Mouse (Mus musculus) stomach, embryonic 16.5 days (tissue): ENCODE measurements at regions not wholly inside any gene's neighbourhood (a gene's known extent, or its start where the extent isn't known, plus 50 kb on each side); places are given as distances from the start of the nearest gene placed in this dataset.
"Not testable (repeated sequence)": the region's sequence is repeated elsewhere in the genome, so short reads cannot be mapped to it uniquely, and the experiment has no call there.

ENCODE experiments used
- ATAC-seq: fragments of 200-750 bp; cut with Nextera tagmentation; 2 replicates; pipeline ENCODE4 v1.8.0; 2017; ENCODE audit warnings: moderate number of reproducible peaks, moderate TSS enrichment; ENCODE audit not compliant: insufficient read depth, low FRiP score
- H3K27ac ChIP-seq: fragments of 300-500 bp; sonication (generic); 2 replicates; pipeline ENCODE4 v1.5.1; 2014; ENCODE audit warnings: low read length
- H3K27me3 ChIP-seq: fragments of 300-500 bp; sonication (generic); 2 replicates; pipeline ENCODE4 v1.6.1; 2014; ENCODE audit warnings: low read length, control low read depth, mixed read lengths; ENCODE audit not compliant: control insufficient read depth, insufficient read depth
- H3K36me3 ChIP-seq: fragments of 300-500 bp; sonication (generic); 2 replicates; pipeline ENCODE4 v1.6.1; 2014; ENCODE audit warnings: low read length; ENCODE audit not compliant: control insufficient read depth, insufficient read depth
- H3K4me1 ChIP-seq: fragments of 300-500 bp; sonication (generic); 2 replicates; pipeline ENCODE4 v1.6.1; 2014; ENCODE audit warnings: low read length, control low read depth, mixed read lengths; ENCODE audit not compliant: control insufficient read depth, insufficient read depth
- H3K4me2 ChIP-seq: fragments of 300-500 bp; sonication (generic); 2 replicates; pipeline ENCODE4 v1.6.1; 2014; ENCODE audit warnings: low read depth, low read length, mixed read lengths
- H3K4me3 ChIP-seq: fragments of 300-500 bp; sonication (generic); replicated peaks from 2 replicates; pipeline ENCODE4 v1.5.1; 2014; ENCODE audit warnings: mild to moderate bottlenecking, low read length
- H3K9ac ChIP-seq: fragments of 300-500 bp; sonication (generic); 2 replicates; pipeline ENCODE4 v1.6.1; 2014; ENCODE audit warnings: low read length
- H3K9me3 ChIP-seq: fragments of 300-500 bp; sonication (generic); replicated peaks from 2 replicates; pipeline ENCODE4 v1.6.1; 2016; ENCODE audit warnings: low read length, control low read depth; ENCODE audit not compliant: control insufficient read depth
- WGBS: fragments of 180-500 bp; shearing (Covaris S2); extraction: QIAGEN DNeasy Blood & Tissue Kit; methylation state at CpG from one replicate; pipeline ENCODE4 v1.1.7; 2014; 5-methylcytosine and 5-hydroxymethylcytosine counted together

GRCm38 (mm10) chr6:50822236-50823151 is 168.3 kb upstream of the Npvf start:
- Histone ChIP-seq H3K27me3 (no peaks in the 10 kb centered on the region), H3K4me3 (no peak overlapping the region), H3K36me3 (no peaks in the 10 kb centered on the region), H3K4me1 (no peaks in the 10 kb centered on the region), H3K9me3 (no peaks in the 10 kb centered on the region), H3K4me2 (no peak overlapping the region), H3K27ac (no peak overlapping the region), H3K9ac (no peak overlapping the region)
- ATAC-seq = peak; percentile 6; the same call in 1 of the 2 replicates
- WGBS = 51% methylated on average over 18 of the region's 18 CpGs

- ATAC-seq = no peak
- H3K27me3 ChIP-seq = no peaks in the 10 kb centered on the region
- H3K9me3 ChIP-seq = 0 out of 2 replicates have a peak, but pooled peaks cover 5% of the 10 kb centered on the region
- 0 out of 2 replicates have a peak overlapping the region, but pooled peaks have one; percentile 5 for H3K9ac ChIP-seq
- no peak overlapping the region for H3K4me2 ChIP-seq
- no peaks in the 10 kb centered on the region for H3K36me3 ChIP-seq
- no peak overlapping the region for H3K27ac ChIP-seq
- no peak overlapping the region for H3K4me3 ChIP-seq
- 32% methylated on average over 18 of the region's 18 CpGs for WGBS
- H3K4me1 ChIP-seq = no peaks in the 10 kb centered on the region
These were observed 169.1 kb upstream of the Npvf start for GRCm38 (mm10) chr6:50823220-50823910.

- no peak overlapping the region for H3K4me2 ChIP-seq
- no peaks in the 10 kb centered on the region for H3K4me1 ChIP-seq
- H3K9me3 ChIP-seq = 0 out of 2 replicates have a peak, but pooled peaks cover 5% of the 10 kb centered on the region
- H3K9ac ChIP-seq = no peak overlapping the region
- H3K4me3 ChIP-seq = no peak overlapping the region
- no peak overlapping the region for H3K27ac ChIP-seq
- ATAC-seq = no peak
- 71% methylated on average over 4 of the region's 4 CpGs for WGBS
- no peaks in the 10 kb centered on the region for H3K27me3 ChIP-seq
- H3K36me3 ChIP-seq = no peaks in the 10 kb centered on the region
These were observed 170.2 kb upstream of the Npvf start for GRCm38 (mm10) chr6:50824466-50824865.

GRCm38 (mm10) chr6:50831725-50832124 is 177.5 kb upstream of the Npvf start:
- H3K9ac ChIP-seq = no peak overlapping the region
- H3K9me3 ChIP-seq = 0 out of 2 replicates have a peak, but pooled peaks cover 5% of the 10 kb centered on the region
- 54% methylated on average over 5 of the region's 5 CpGs for whole genome bisulfite sequencing
- no peak overlapping the region for H3K4me3 ChIP-seq
- H3K27me3 ChIP-seq = no peaks in the 10 kb centered on the region
- ATAC-seq = no peak
- H3K4me1 ChIP-seq = no peaks in the 10 kb centered on the region
- no peak overlapping the region for H3K4me2 ChIP-seq
- H3K27ac ChIP-seq = no peak overlapping the region
- H3K36me3 ChIP-seq = no peaks in the 10 kb centered on the region

GRCm38 (mm10) chr6:50835997-50836625 is 181.9 kb upstream of the Npvf start:
- ATAC-seq = no peak
- 75% methylated on average over 6 of the region's 6 CpGs for WGBS
- no peaks in the 10 kb centered on the region for H3K4me1 ChIP-seq
- H3K9ac ChIP-seq = no peak overlapping the region
- no peak overlapping the region for H3K4me2 ChIP-seq
- H3K36me3 ChIP-seq = no peaks in the 10 kb centered on the region
- no peaks in the 10 kb centered on the region for H3K9me3 ChIP-seq
- no peaks in the 10 kb centered on the region for H3K27me3 ChIP-seq
- H3K27ac ChIP-seq = no peak overlapping the region
- H3K4me3 ChIP-seq = no peak overlapping the region

GRCm38 (mm10) chr6:50840826-50841225 is 186.6 kb upstream of the Npvf start:
- Histone ChIP-seq H3K4me1 (no peaks in the 10 kb centered on the region), H3K27me3 (no peaks in the 10 kb centered on the region), H3K4me2 (no peak overlapping the region), H3K9me3 (no peaks in the 10 kb centered on the region), H3K27ac (no peak overlapping the region), H3K9ac (no peak overlapping the region), H3K4me3 (no peak overlapping the region), H3K36me3 (no peaks in the 10 kb centered on the region)
- no peak for ATAC-seq
- 59% methylated on average over 9 of the region's 9 CpGs for WGBS

GRCm38 (mm10) chr6:50845246-50845645 is 191.0 kb upstream of the Npvf start:
- not testable (repeated sequence) for H3K9me3 ChIP-seq, H3K27me3 ChIP-seq, H3K4me3 ChIP-seq, H3K27ac ChIP-seq, ATAC-seq, H3K36me3 ChIP-seq, H3K9ac ChIP-seq, H3K4me1 ChIP-seq, H3K4me2 ChIP-seq
- 84% methylated on average over 2 of the region's 2 CpGs for WGBS

GRCm38 (mm10) chr6:50846740-50847516 is 192.7 kb upstream of the Npvf start:
- Histone ChIP-seq H3K4me1 (no peaks in the 10 kb centered on the region), H3K4me2 (no peak overlapping the region), H3K9ac (no peak overlapping the region), H3K36me3 (no peaks in the 10 kb centered on the region), H3K4me3 (no peak overlapping the region), H3K27ac (no peak overlapping the region), H3K9me3 (no peaks in the 10 kb centered on the region), H3K27me3 (no peaks in the 10 kb centered on the region)
- ATAC-seq = no peak
- 50% methylated on average over 18 of the region's 18 CpGs for WGBS
